Mouse (Mus musculus) megakaryocyte, embryonic 14.5 days (primary cell): ENCODE measurements around the gene Gm5108.

ENCODE experiments used
- FLI1 ChIP-seq: IDR thresholded peaks from 2 replicates; pipeline ENCODE4 v1.6.1; 2012; ENCODE audit warnings: low read length, inconsistent platforms, mixed read lengths
- GATA1 ChIP-seq: IDR thresholded peaks from 3 replicates; pipeline ENCODE4 v1.6.1; 2012; ENCODE audit warnings: mixed read lengths, low read length, inconsistent platforms, borderline replicate concordance

GRCm38 (mm10) chr5:68011569-68011968 lies 70.1 kb downstream of the Gm5108 start:
- TF ChIP-seq GATA1 (no peak), FLI1 (no peak)
